Mouse (Mus musculus): ENCODE results near the gene Adgrb3.

- TF ChIP-seq CTCF (IDR thresholded peaks at IDR 0.05; ENCODE audit: low read depth, low read length) (no peak), POLR2A (IDR thresholded peaks at IDR 0.05; ENCODE audit: borderline replicate concordance, low read depth, low read length) (no peak)
Measured at GRCm38 (mm10) chr1:25729844-25730243, 99.7 kb downstream of the Adgrb3 start.
